Mouse (Mus musculus): ENCODE measurements around the gene Cnn1.

DNA sequence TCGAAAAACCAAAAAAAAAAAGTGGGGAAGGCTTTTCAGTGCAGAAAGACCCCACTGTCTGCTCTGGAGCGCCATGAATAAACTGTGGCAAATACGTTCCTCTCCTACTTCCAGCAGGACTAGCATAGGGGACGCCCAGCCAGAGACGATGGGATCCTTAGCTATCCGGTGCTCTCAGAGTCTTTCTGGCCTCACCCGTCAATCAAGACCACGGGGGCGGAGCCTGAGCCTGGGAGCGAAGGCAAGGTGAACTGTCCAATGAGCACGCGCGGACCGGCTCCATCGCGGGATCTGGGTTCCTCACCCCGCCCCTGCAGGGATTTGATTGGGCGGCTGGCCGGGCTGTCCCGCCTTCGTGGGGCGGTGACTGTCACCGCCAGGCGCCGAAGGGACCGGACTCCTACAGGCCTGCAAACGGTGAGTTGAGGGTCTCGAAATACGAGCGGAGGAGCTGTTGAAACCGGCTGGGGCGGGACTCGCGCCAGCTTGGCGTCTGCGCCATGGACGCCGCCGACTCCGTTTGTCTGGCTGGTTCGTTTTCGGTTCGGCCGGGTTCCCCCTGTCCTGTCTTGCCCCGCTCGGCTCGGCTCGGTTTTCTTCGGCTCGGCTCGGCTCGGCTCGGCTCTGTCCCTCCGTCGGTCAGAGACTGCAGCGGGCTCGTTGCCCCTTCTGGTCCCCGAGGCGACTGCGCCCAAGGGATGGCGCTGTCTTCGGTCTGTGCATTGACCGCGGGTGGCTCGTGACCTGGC is 57.7 kb downstream of the Cnn1 start, which contains the start of gene Pigyl:
- peak; percentile 41; the same call in 1 of the 2 replicates for TF ChIP-seq HCFC1 (IDR thresholded peaks at IDR 0.05; ENCODE audit: borderline replicate concordance, insufficient read depth, low read length)
- no peak for TF ChIP-seq ZC3H11A (IDR thresholded peaks at IDR 0.05; ENCODE audit: borderline replicate concordance, low read depth, low read length)
- peak; percentile 86 for TF ChIP-seq CHD2 (IDR thresholded peaks at IDR 0.05; ENCODE audit: low read depth, low read length)
- TF ChIP-seq ZNF384 (IDR thresholded peaks at IDR 0.05; ENCODE audit: low read depth, low read length), result no peak
- no peak for TF ChIP-seq MAFK (IDR thresholded peaks at IDR 0.05; ENCODE audit: insufficient read depth, low read depth, low read length)
